Mouse (Mus musculus): Measurements from ENCODE around the gene Tro. TPM values are rescaled to one million over a fixed set of nuclear protein-coding genes. Genes with fewer than 3 reads are reported as not detected.

Tro gene
- not detected in 2 replicates for total RNA-seq (2023)

GRCm38 (mm10) chrX:150656908-150657796 is at the start of gene Tro:
TSS of gene Tro (minus strand) at chrX:150657583.

Other genes starting within 250 kb of the Tro start
- 14.2 and 20.6 TPM in 2 replicates for gene Tmem29, start 198.4 kb downstream of the Tro start, total RNA-seq (2023)
- gene Alas2, start 110.2 kb downstream of the Tro start, total RNA-seq (2023) = 2.3 and 3.6 TPM in 2 replicates
- 1.8 and 3.9 TPM in 2 replicates for gene Pfkfb1, start 69.4 kb downstream of the Tro start, total RNA-seq (2023)
- gene Apex2, start 67.7 kb downstream of the Tro start, total RNA-seq (2023) = 8.9 and 9.7 TPM in 2 replicates
- 1.0 TPM in 2 replicates for gene Maged2, start 156.8 kb upstream of the Tro start, total RNA-seq (2023)

Data from neutrophil, adult 65 days (primary cell).